Comparison of ENCODE assay signal across 8 mouse cellular contexts in genomic region chr4:126147533-126148160, GRCm38 (mm10). TPM values are rescaled to one million over a fixed set of nuclear protein-coding genes. Genes with fewer than 3 reads are reported as not detected.
A peak's percentile ranks its signal among the peaks of the same experiment; 100 is the strongest.
DNase-seq lines count a peak whose midpoint lies in the region; ATAC-seq and TF ChIP-seq lines count a peak whose summit lies in the region.

TSS of gene Eva1b (plus strand) at chr4:126147744.

- TF ChIP-seq CTCF in ES-Bruce4 (IDR thresholded peaks at IDR 0.05; ENCODE audit: low read depth, low read length) = no peak
- TF ChIP-seq CTCF in bone marrow macrophage, adult 2 months (IDR thresholded peaks at IDR 0.05; ENCODE audit: low read depth, low read length) = no peak

- 0 out of 2 replicates have a peak, but pooled peaks have one; percentile 20 for TF ChIP-seq EP300 in ES-Bruce4 (IDR thresholded peaks at IDR 0.05; ENCODE audit: insufficient read depth, low read depth, low read length)

- peak; percentile 66 to 82 for DNase-seq in gastrocnemius, postnatal 4 days (ENCODE audit: low spot score in 2 of 2)
- peak; percentile 72 for DNase-seq in ovary, adult 18-20 months (ENCODE audit: low spot score)
- DNase-seq in frontal cortex, postnatal 25 days (ENCODE audit: low spot score in 2 of 2) = no peak
- no peak for DNase-seq in left cerebral cortex, adult 9 months (ENCODE audit: low spot score in 2 of 2)

- H3K9me3 ChIP-seq in ES-Bruce4 (replicated peaks; ENCODE audit: control insufficient read depth, insufficient read depth, low read length, poor library complexity, severe bottlenecking) = no peaks in the 10 kb centered on the region
- no peaks in the 10 kb centered on the region for H3K9me3 ChIP-seq in intestine, embryonic 15.5 days
- no peaks in the 10 kb centered on the region; the same call in 1 of the 2 replicates for H3K9me3 ChIP-seq in liver, embryonic 16.5 days (replicated peaks; ENCODE audit: control insufficient read depth, low read length)

- H3K36me3 ChIP-seq in ES-Bruce4 (ENCODE audit: control insufficient read depth, insufficient read depth, low read length, poor library complexity, severe bottlenecking) = no peaks in the 10 kb centered on the region
- H3K36me3 ChIP-seq in intestine, embryonic 15.5 days = 0 out of 2 replicates have a peak, but pooled peaks cover 3% of the 10 kb centered on the region
- no peaks in the 10 kb centered on the region for H3K36me3 ChIP-seq in liver, embryonic 16.5 days (ENCODE audit: control insufficient read depth, insufficient read depth)

- peak within 1 kb of the TSS; percentile 69 for H3K4me3 ChIP-seq in ES-Bruce4 (ENCODE audit: low read depth, low read length)
- peak within 1 kb of the TSS; percentile 62 for H3K4me3 ChIP-seq in bone marrow macrophage, adult 2 months (ENCODE audit: insufficient read depth, low read length)
- peak within 1 kb of the TSS; percentile 54 for H3K4me3 ChIP-seq in intestine, embryonic 15.5 days (replicated peaks)
- peak within 1 kb of the TSS; percentile 58 for H3K4me3 ChIP-seq in liver, embryonic 16.5 days (ENCODE audit: low read depth, low read length)

- WGBS in intestine, embryonic 15.5 days = 3% methylated on average over 24 of the region's 24 CpGs
- WGBS in liver, embryonic 16.5 days (ENCODE audit: insufficient replicate concordance) = 22% methylated on average over 24 of the region's 24 CpGs

- H3K9ac ChIP-seq in ES-Bruce4 (ENCODE audit: low read depth, poor library complexity, severe bottlenecking) = peak within 1 kb of the TSS; percentile 72
- H3K9ac ChIP-seq in intestine, embryonic 15.5 days = peak within 1 kb of the TSS; percentile 53
- H3K9ac ChIP-seq in liver, embryonic 16.5 days (ENCODE audit: low read depth, low read length) = peak within 1 kb of the TSS; percentile 50

- no peak for TF ChIP-seq POLR2A in ES-Bruce4 (IDR thresholded peaks at IDR 0.05; ENCODE audit: insufficient read depth, low read length)
- no peak for TF ChIP-seq POLR2A in bone marrow macrophage, adult 2 months (IDR thresholded peaks at IDR 0.05; ENCODE audit: borderline replicate concordance, low read depth, low read length)

- H3K27me3 ChIP-seq in ES-Bruce4 (ENCODE audit: control insufficient read depth, insufficient read depth, low read length, poor library complexity, severe bottlenecking) = no peaks in the 10 kb centered on the region
- H3K27me3 ChIP-seq in intestine, embryonic 15.5 days (replicated peaks) = no peaks in the 10 kb centered on the region
- peaks cover 27% of the 10 kb centered on the region for H3K27me3 ChIP-seq in liver, embryonic 16.5 days (ENCODE audit: control insufficient read depth, insufficient read depth, low read depth, low read length)

- H3K4me1 ChIP-seq in ES-Bruce4 (ENCODE audit: control insufficient read depth, insufficient read depth, low read length) = no peaks in the 10 kb centered on the region
- H3K4me1 ChIP-seq in bone marrow macrophage, adult 2 months (ENCODE audit: control insufficient read depth, insufficient read depth, low read length) = peaks cover 4% of the 10 kb centered on the region; the same call in 1 of the 2 replicates
- H3K4me1 ChIP-seq in intestine, embryonic 15.5 days (replicated peaks) = peaks cover 39% of the 10 kb centered on the region
- peaks cover 19% of the 10 kb centered on the region for H3K4me1 ChIP-seq in liver, embryonic 16.5 days (ENCODE audit: control insufficient read depth, low read depth, low read length)

- H3K27ac ChIP-seq in ES-Bruce4 (ENCODE audit: insufficient read depth, low read length) = peak within 1 kb of the TSS; percentile 74
- no peak within 1 kb of the TSS for H3K27ac ChIP-seq in bone marrow macrophage, adult 2 months (ENCODE audit: insufficient read depth, low read depth, low read length)
- peak within 1 kb of the TSS; percentile 92 for H3K27ac ChIP-seq in intestine, embryonic 15.5 days
- H3K27ac ChIP-seq in liver, embryonic 16.5 days (ENCODE audit: low read length) = peak within 1 kb of the TSS; percentile 51

- peak within 1 kb of the TSS; percentile 71 for H3K4me2 ChIP-seq in intestine, embryonic 15.5 days (replicated peaks)
- H3K4me2 ChIP-seq in liver, embryonic 16.5 days (ENCODE audit: low read depth, low read length) = peak within 1 kb of the TSS; percentile 69

- ATAC-seq in intestine, embryonic 15.5 days = peak; percentile 84
- peak; percentile 79 for ATAC-seq in liver, embryonic 16.5 days (ENCODE audit: low read depth)

RNA-seq across cellular contexts. Expression of gene Eva1b, which starts in this region (rescaled TPM):
- polyA plus RNA-seq in ES-Bruce4 (2011; ENCODE audit: insufficient read depth, insufficient read length, low read depth, missing spikeins) = 13.6 and 15.9 TPM in 2 replicates
- polyA plus RNA-seq in bone marrow macrophage, adult 2 months (2012; ENCODE audit: insufficient read depth, insufficient read length, missing spikeins) = 20.7 and 23.1 TPM in 2 replicates
- total RNA-seq in gastrocnemius, postnatal 4 days (2021) = 10 to 100 TPM; 31.8 to 33.8 TPM
- polyA plus RNA-seq in intestine, embryonic 15.5 days (2015; fragmentation: Nextera tagmentation; extraction: Ambion mirVana) = 41.8 and 44.6 TPM in 2 replicates
- 11.6 and 13.0 TPM in 2 replicates for polyA plus RNA-seq in liver, embryonic 16.5 days (2015; fragmentation: Nextera tagmentation; extraction: Ambion mirVana)

Comparison
In these comparisons a context has a peak if more than half of its experiments do, and no peak if none do; other contexts are left out.
1. DNase-seq: peak in gastrocnemius, postnatal 4 days (2 of 2) and ovary, adult 18-20 months (single experiment); none in frontal cortex, postnatal 25 days (0 of 2) and left cerebral cortex, adult 9 months (0 of 2).
2. Peak in every context shown above with its lines, with median percentiles within 50 percentile points of each other: H3K4me3 ChIP-seq and H3K9ac ChIP-seq.